Mouse (Mus musculus) ES-Bruce4 (cell line): Measurements from ENCODE around the gene Ipmk.

Source experiments
- CTCF ChIP-seq: IDR thresholded peaks from one replicate; pipeline ENCODE4 v1.8.1; 2011; ENCODE audit warnings: low read depth, low read length
- POLR2A ChIP-seq: IDR thresholded peaks from one replicate; pipeline ENCODE4 v1.8.1; 2011; ENCODE audit warnings: low read length; ENCODE audit not compliant: insufficient read depth

GRCm38 (mm10) chr10:71376014-71376413 lies 28.5 kb downstream of the Ipmk start:
- TF ChIP-seq POLR2A (no peak), CTCF (no peak)
